Mouse (Mus musculus) large intestine, adult 2 months (tissue): ENCODE results near the gene Th. TPM values are rescaled to one million over a fixed set of nuclear protein-coding genes. Genes with fewer than 3 reads are reported as not detected.

Experiments
- DNase-seq: peaks from one replicate; pipeline ENCODE4 v3.0.0-alpha.2; 2012; ENCODE audit warnings: low read depth, low spot score
- WGBS: fragments of 180-500 bp; shearing (Covaris S2); methylation state at CpG from one replicate; pipeline ENCODE4 v1.1.7; 2018; 5-methylcytosine and 5-hydroxymethylcytosine counted together
- polyA plus RNA-seq: library from polyadenylated mRNA; depleted of rRNA; stranded (reverse); fragments of >200 nt; gene quantifications from 2 replicates; pipeline ENCODE4 v1.2.3, GENCODE M21; 2012; rRNA removed

The Th gene
- polyA plus RNA-seq, 1 experiment = 1.7 TPM

DNA sequence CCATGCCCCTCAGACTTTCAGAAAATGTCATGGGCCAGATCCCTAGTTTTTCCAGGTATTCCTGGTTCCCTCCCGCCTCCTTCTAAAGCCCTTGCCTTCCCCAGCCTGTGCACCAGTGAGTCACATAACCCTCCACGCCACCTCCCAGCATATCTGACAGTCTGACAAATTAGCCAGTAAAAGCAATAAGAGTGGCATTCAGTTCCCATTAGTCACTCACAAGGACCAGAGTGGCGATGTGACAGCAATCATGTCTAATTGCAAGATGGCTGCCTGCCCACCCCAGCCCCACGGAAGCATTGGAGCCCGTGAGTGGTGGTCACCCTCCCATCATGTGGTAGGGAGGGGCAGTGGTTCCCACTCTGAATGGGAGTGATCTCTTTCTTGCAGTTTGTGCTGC, 25.3 kb downstream of the Th start:
- 78% methylated on average over 5 of the region's 5 CpGs for WGBS
- no peak for DNase-seq

DNA sequence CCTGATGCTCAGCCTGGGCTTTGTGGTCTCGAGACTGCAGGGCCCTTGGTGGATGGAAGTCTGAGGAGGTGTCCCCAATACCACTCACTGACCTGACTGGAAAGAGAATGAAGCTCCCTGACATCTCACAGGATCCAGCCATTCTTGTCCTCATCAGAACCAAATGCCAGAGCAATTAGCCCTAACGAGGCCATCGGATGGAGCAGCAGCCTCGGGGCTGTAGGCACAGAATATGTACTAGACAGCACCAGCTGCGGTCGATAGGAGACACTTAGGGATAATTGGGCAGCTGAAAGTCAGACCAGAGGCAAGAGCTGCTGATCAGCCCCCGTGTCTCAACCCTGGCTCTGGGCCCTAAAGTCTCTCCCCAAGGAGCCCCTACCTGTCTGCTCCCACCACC, 26.6 kb downstream of the Th start:
- DNase-seq = no peak
- 68% methylated on average over 7 of the region's 7 CpGs for WGBS

DNA sequence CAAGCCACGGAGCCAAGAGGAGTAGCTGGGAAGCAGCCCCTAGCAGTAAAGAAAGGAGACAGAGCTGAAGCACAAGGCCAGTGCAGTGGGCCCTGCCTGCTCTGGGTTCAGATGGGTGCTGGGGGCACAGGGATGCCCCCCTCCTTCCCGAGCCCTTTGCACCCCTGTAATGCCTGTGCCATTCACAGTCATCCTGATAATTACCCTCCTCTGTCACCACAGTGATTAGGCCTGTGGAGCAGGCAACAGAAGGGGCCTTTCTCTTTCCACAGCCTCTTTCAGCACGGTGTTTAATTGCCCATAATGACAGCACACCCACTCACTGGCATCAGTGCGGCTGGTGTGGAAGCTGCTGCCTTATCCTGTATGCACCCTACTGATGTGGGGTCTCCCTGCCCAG, 28.0 kb downstream of the Th start:
- no peak for DNase-seq
- WGBS = 50% methylated on average over 4 of the region's 4 CpGs

DNA sequence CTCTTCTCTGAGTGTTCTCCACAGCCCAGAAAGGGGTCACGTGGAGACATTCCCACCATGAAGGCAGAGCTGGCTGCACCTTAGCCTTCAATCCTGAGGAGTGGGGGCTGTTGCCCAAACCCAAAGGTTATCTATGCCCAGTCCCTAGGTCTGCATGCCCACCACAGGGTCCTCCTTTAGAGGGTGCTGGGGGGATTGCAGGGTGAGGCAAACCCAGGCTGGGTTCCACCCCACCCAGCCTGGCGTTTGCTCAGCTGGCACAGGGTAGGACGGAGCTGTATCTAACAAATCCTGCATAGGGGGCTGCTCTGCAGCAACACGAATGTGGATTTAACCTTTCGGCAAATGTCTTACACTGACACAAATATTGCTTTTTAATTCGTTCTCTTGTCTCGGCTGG, 29.2 kb downstream of the Th start:
- no peak for DNase-seq
- 67% methylated on average over 7 of the region's 7 CpGs for WGBS

DNA sequence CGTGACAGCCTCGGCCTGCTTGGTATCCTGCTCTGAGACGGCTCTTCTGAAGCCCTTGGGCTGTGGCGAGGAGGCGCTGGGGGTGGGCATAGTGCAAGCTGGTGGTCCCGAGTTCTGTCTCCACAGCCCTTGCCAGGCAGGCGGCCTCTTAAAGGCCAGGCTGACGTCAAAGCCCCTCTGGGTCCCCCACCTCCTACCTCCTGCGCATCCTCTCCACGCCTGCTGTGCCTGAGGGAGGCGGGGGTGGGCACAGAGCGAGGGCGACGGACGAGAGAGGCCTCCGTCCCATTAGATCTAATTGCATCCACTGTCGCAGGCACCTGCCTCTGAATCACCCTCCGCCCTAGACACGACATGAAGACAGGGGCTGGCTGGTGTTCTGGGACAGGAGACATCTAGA, 31.1 kb downstream of the Th start:
- DNase-seq = no peak
- 72% methylated on average over 19 of the region's 19 CpGs for WGBS

DNA sequence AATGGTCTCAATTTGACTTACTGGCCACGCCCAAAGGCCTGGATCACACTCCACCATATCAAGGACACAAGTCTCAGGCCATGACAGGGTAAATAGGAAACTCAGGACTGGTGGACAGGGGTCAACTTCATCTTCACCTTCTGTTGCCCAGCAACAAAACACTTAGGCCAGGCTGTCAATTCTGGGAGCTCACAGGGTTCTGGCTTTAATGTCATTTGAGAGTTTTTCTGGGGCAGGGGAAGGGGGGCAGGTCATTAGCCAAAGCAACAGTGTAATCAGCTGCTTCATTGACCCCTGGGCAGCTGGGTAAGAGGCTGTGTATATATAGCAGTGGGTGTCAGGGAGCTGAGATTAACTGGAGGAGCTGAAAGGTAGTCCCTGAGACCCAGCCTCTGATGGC, 33.5 kb downstream of the Th start:
- 68% methylated on average over 1 of the region's 1 CpGs for WGBS
- DNase-seq = no peak

DNA sequence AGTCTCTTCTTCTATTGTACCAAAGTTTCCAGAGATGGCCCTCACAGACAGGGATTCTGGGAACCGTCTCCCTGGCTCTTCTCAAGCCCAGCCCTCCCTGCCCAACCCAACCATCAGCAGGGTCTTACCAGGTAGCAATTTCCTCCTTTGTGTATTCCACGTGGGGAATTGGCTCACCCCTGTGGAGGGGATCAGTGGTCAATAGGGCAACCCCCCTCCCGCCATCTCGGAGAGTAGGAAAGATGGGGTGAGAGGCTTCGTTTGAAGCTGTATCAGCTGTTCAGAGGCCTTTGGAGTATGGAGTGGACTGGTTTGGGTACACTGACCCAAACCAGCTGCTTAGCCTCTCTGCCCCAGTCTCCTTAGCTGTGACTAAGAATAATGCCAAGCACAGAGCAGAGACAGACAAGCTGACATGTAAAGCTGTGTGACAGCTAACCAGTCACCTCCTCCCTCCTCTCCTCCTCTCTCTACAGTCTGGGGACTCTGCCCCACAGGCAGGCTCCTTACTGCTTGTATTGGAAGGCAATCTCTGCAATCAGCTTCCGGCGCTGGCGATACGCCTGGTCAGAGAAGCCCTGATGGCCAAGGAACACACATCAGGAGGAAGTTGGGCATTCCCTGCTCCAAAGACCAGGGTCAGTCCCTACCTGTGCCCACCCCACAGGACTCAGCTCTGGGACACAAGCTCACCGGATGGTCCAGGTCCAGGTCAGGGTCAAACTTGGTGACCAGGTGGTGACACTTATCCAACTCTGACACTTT, 34.8 kb downstream of the Th start:
- 76% methylated on average over 10 of the region's 10 CpGs for whole genome bisulfite sequencing
- DNase-seq = no peak

DNA sequence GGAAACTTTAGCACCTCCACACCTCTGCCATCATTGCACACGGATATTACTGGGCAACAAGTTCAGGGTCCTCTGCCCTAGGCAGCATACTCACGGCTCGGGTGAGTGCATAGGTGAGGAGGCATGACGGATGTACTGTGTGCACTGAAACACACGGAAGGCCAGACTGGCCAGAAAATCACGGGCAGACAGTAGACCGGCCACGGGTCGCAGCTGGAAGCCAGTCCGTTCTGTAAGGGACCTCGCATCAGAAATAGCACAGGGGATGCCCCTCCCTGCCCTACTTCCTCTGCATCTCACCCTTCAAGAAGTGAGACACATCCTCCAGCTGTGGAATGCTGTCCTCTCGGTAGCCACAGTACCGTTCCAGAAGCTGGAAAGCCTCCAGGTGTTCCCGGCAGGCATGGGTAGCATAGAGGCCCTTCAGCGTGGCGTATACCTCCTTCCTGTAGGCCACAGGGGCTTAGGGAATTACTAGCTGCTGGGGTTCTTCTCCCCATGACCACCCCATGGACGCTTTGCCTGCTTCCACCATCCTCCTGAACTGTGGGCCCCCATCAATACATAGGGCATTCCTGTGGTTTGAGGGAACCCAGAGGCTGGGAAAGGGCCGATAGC, 35.6 kb downstream of the Th start:
- no peak for DNase-seq
- 80% methylated on average over 18 of the region's 18 CpGs for WGBS

DNA sequence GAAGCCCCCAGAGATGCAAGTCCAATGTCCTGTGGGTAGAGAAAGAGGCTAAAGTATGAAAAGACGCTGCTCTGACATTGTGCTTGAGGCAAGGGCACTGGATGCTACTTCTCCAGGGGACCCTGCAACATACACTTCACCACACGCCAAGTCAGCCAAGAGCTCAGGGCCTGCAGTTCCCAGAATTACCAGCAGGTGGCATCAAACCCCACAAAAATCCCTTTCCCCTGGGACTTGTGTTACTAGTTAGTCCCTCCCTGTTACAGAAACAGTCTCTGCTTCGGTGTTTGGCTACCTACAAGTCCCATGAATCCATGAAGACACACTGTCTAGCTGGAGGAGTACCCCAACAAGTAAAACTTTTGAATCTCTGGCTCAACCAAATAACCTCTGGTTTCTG, 36.3 kb downstream of the Th start:
- WGBS = 2% methylated on average over 3 of the region's 3 CpGs

DNA sequence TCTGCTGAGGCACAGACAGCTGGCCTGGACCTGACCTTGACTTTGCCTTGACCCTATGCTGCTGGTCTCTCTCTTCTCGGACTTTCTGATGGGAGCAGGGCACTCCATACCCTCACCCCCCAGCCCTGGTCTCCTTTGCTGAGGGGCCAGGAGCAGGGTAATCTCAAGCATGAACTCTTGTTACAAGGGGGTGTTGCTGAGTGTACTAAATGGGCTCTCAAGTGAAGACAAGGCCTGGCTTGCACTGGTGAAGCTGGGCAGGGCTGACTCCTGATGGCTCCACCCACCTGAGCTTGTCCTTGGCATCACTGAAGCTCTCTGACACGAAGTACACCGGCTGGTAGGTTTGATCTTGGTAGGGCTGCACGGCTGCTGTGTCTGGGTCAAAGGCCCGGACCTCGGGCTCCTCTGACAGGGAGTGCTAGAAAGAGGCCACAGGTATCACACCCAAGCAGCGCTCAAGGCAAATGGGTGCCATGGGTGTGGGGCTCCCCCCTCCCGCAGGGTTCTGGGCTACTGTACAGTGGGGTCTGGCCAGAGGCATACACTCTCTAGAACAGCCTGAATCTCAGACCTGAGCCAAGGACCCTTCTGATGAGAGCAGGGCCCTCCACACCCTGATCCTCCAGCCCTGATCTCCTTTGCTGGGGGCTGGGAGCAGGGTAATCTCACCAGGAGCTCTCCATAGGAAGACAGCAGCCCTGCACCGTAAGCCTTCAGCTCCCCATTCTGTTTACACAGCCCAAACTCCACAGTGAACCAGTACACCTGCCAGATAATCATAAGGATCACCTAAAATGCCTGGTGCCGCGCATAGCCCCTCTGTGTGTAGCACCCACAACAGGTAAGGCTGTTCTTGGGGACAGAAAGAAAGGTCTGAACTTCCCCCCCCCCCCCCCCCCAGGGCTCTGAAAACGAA, 36.9 kb downstream of the Th start:
- DNase-seq = no peak
- 54% methylated on average over 12 of the region's 12 CpGs for WGBS

More for the DNA sequence above, 36.3 kb downstream of the Th start:
- peak; percentile 59 for DNase-seq

DNA sequence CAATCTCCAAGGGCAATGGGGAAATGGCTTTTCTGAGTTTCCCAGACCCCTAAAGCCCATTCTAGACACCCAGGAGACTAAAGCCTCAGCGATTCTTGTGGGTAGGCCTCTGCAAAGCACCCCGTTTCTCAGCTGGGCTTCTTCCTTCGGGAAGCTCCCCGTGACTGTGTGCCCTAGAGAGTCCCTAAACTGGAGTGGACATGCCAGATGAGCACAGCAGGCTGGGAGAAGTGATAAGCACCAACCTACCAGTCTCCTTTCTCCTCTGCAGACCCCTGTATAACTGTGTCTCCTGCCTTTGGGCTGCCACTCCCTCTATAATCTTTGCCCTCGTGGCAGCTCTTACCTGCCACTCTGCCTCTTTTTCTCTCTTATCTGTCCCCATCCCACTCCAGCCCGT, 37.6 kb downstream of the Th start:
- DNase-seq = no peak
- WGBS = 69% methylated on average over 6 of the region's 6 CpGs

DNA sequence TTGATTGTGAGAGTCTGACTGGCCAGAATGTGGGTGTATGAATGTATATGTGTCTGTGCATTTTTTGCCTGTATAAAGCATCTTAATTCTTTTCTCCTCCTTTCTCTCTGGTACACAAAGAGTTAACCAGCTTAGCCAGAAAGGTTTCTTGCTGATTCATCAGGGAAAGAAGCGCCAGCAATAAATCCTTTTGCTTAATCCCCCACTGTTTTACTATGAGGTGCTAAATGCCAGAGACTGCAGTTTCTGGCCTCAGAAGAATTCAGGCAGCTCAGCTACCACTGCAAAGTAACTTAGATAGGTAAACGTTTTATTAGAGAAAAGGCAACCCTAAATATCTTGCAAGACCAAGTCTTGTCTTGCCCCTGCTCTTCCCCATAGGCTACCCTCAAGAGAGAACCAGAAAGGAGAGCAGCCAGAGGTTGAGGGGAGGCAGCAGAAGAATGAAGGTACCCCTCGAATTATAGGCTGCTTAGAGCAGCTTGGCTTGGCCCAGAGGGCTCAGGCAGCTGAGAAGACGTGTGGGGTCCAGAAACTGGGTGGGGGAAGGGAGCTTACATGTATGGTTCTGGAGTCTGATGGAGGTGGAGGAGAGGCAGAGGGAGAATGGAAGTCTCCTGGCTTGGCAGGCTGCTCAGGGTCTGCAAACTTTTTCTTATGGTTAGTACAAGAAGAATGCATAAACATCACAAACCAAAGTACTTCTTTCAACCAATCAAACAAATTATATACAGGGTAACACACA, 61.3 kb downstream of the Th start:
- no peak for DNase-seq
- 9% methylated on average over 4 of the region's 4 CpGs for WGBS

DNA sequence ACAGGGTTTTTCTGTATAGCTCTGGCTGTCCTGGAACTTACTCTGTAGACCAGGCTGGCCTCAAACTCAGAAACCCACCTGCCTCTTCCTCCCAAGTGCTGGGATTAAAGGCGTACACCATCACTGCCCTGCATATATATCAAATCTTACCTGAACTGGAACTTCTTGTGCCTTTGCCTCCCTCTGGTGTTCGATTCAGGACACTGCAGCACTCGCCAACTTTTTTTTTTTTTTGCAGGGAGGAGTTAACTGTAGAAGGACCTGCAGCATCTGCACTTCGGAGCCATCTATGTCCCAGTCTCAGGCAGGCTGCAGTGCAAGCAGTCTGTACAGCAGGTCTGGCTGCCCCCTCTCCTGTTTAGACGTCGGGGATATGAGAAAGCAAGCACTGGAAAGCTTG, 80.2 kb downstream of the Th start:
- WGBS = 8% methylated on average over 6 of the region's 6 CpGs
- DNase-seq = peak; percentile 13

Other genes starting within 250 kb of the Th start
- gene Ins2, start 187.7 kb downstream of the Th start, polyA plus RNA-seq = not detected in 2 replicates
- gene Ascl2, start 38.1 kb upstream of the Th start, polyA plus RNA-seq = 10.0 and 10.1 TPM in 2 replicates
- 6.2 and 6.4 TPM in 2 replicates for gene Tspan32, start 73.9 kb upstream of the Th start, polyA plus RNA-seq
- 203 and 264 TPM in 2 replicates for gene Cd81, start 121.6 kb upstream of the Th start, polyA plus RNA-seq
- gene Tssc4, start 138.1 kb upstream of the Th start, polyA plus RNA-seq = 66.3 and 72.9 TPM in 2 replicates
- 6.5 and 13.2 TPM in 2 replicates for gene Trpm5, start 163.5 kb upstream of the Th start, polyA plus RNA-seq
- gene Kcnq1, start 175.2 kb upstream of the Th start, polyA plus RNA-seq = 52.6 and 54.8 TPM in 2 replicates